Mouse (Mus musculus) brain, embryonic 14.5 days (tissue): ENCODE results near the gene Exd1.

Source experiments
- CTCF ChIP-seq: fragments of 200-500 bp; IDR thresholded peaks from 2 replicates; pipeline ENCODE4 v1.5.1; 2012; ENCODE audit warnings: inconsistent platforms, mild to moderate bottlenecking, moderate library complexity, borderline replicate concordance; ENCODE audit not compliant: insufficient read depth, insufficient read length; ENCODE audit errors: extremely low read depth
- POLR2A ChIP-seq: fragments of 200-500 bp; IDR thresholded peaks from 2 replicates; pipeline ENCODE4 v1.6.1; 2012; ENCODE audit warnings: mild to moderate bottlenecking, inconsistent platforms, borderline replicate concordance; ENCODE audit not compliant: poor library complexity, insufficient read depth, insufficient read length, severe bottlenecking; ENCODE audit errors: extremely low read depth

DNA sequence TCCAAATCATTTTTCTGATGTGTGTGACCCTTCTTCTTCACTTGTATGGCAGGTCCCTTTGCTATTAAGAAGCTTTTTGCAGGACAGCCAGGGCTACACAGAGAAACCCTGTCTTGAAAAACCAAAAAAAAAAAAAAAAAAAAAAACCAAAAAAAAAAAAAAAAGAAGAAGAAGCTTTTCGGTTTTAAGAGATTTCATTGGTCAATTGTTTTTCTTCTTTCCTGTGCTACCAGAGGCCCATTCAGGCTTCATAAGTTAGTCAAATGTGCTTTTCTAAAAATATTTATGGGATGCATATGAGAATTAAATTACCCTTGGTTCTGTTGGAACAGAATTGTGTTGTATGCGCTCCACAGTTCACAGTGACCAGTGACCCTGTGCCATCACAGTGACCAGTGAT, 48.6 kb downstream of the Exd1 start:
- TF ChIP-seq POLR2A (no peak), CTCF (no peak)
